Mouse (Mus musculus): ENCODE data around the gene Lama4. TPM values are rescaled to one million over a fixed set of nuclear protein-coding genes. Genes with fewer than 3 reads are reported as not detected.

The Lama4 gene
- polyA plus RNA-seq, 1 experiment: 2.3 TPM

- H3K36me3 ChIP-seq (ENCODE audit: control insufficient read depth, insufficient read depth, low read length): no peaks in the 10 kb centered on the region
- H3K4me1 ChIP-seq (ENCODE audit: control insufficient read depth, insufficient read depth, low read length): no peaks in the 10 kb centered on the region
- TF ChIP-seq CTCF (IDR thresholded peaks at IDR 0.05; ENCODE audit: control insufficient read depth, insufficient read depth, insufficient replicate concordance, low read depth, low read length): no peak
- no peak for TF ChIP-seq POLR2A (IDR thresholded peaks at IDR 0.05; ENCODE audit: control insufficient read depth, low read depth, low read length)
- H3K27ac ChIP-seq (ENCODE audit: control insufficient read depth, insufficient read depth, low read depth, low read length): no peak overlapping the region
- no peaks in the 10 kb centered on the region for H3K27me3 ChIP-seq (ENCODE audit: control insufficient read depth, insufficient read depth, low read length)
- no peak overlapping the region for H3K4me3 ChIP-seq (ENCODE audit: control insufficient read depth, low read depth, low read length)
These were observed 30.6 kb downstream of the Lama4 start for GRCm38 (mm10) chr10:38995896-38996295.

GRCm38 (mm10) chr10:39000951-39001350 is 35.6 kb downstream of the Lama4 start:
- no peak overlapping the region for H3K27ac ChIP-seq (ENCODE audit: control insufficient read depth, insufficient read depth, low read depth, low read length)
- TF ChIP-seq CTCF (IDR thresholded peaks at IDR 0.05; ENCODE audit: control insufficient read depth, insufficient read depth, insufficient replicate concordance, low read depth, low read length) (no peak), POLR2A (IDR thresholded peaks at IDR 0.05; ENCODE audit: control insufficient read depth, low read depth, low read length) (no peak)
- no peaks in the 10 kb centered on the region for H3K27me3 ChIP-seq (ENCODE audit: control insufficient read depth, insufficient read depth, low read length)
- H3K4me3 ChIP-seq (ENCODE audit: control insufficient read depth, low read depth, low read length): no peak overlapping the region
- H3K4me1 ChIP-seq (ENCODE audit: control insufficient read depth, insufficient read depth, low read length): no peaks in the 10 kb centered on the region
- H3K36me3 ChIP-seq (ENCODE audit: control insufficient read depth, insufficient read depth, low read length): no peaks in the 10 kb centered on the region

- Histone ChIP-seq H3K27ac (ENCODE audit: control insufficient read depth, insufficient read depth, low read depth, low read length) (no peak overlapping the region), H3K4me1 (ENCODE audit: control insufficient read depth, insufficient read depth, low read length) (no peaks in the 10 kb centered on the region), H3K27me3 (ENCODE audit: control insufficient read depth, insufficient read depth, low read length) (no peaks in the 10 kb centered on the region), H3K36me3 (ENCODE audit: control insufficient read depth, insufficient read depth, low read length) (no peaks in the 10 kb centered on the region), H3K4me3 (ENCODE audit: control insufficient read depth, low read depth, low read length) (no peak overlapping the region)
- TF ChIP-seq CTCF (IDR thresholded peaks at IDR 0.05; ENCODE audit: control insufficient read depth, insufficient read depth, insufficient replicate concordance, low read depth, low read length) (peak; percentile 16; the same call in 1 of the 2 replicates), POLR2A (IDR thresholded peaks at IDR 0.05; ENCODE audit: control insufficient read depth, low read depth, low read length) (no peak)
These were observed 37.2 kb downstream of the Lama4 start for GRCm38 (mm10) chr10:39002521-39002920.

- Histone ChIP-seq H3K27ac (ENCODE audit: control insufficient read depth, insufficient read depth, low read depth, low read length) (no peak overlapping the region), H3K27me3 (ENCODE audit: control insufficient read depth, insufficient read depth, low read length) (no peaks in the 10 kb centered on the region), H3K4me3 (ENCODE audit: control insufficient read depth, low read depth, low read length) (no peak overlapping the region), H3K4me1 (ENCODE audit: control insufficient read depth, insufficient read depth, low read length) (no peaks in the 10 kb centered on the region), H3K36me3 (ENCODE audit: control insufficient read depth, insufficient read depth, low read length) (no peaks in the 10 kb centered on the region)
- TF ChIP-seq CTCF (IDR thresholded peaks at IDR 0.05; ENCODE audit: control insufficient read depth, insufficient read depth, insufficient replicate concordance, low read depth, low read length) (no peak), POLR2A (IDR thresholded peaks at IDR 0.05; ENCODE audit: control insufficient read depth, low read depth, low read length) (no peak)
These were observed 38.2 kb downstream of the Lama4 start for GRCm38 (mm10) chr10:39003520-39003919.

GRCm38 (mm10) chr10:39005494-39005893 is 40.2 kb downstream of the Lama4 start:
- H3K4me1 ChIP-seq (ENCODE audit: control insufficient read depth, insufficient read depth, low read length): no peaks in the 10 kb centered on the region
- TF ChIP-seq POLR2A (IDR thresholded peaks at IDR 0.05; ENCODE audit: control insufficient read depth, low read depth, low read length) (no peak), CTCF (IDR thresholded peaks at IDR 0.05; ENCODE audit: control insufficient read depth, insufficient read depth, insufficient replicate concordance, low read depth, low read length) (no peak)
- H3K27me3 ChIP-seq (ENCODE audit: control insufficient read depth, insufficient read depth, low read length): no peaks in the 10 kb centered on the region
- no peak overlapping the region for H3K4me3 ChIP-seq (ENCODE audit: control insufficient read depth, low read depth, low read length)
- H3K36me3 ChIP-seq (ENCODE audit: control insufficient read depth, insufficient read depth, low read length): no peaks in the 10 kb centered on the region
- H3K27ac ChIP-seq (ENCODE audit: control insufficient read depth, insufficient read depth, low read depth, low read length): no peak overlapping the region

GRCm38 (mm10) chr10:39006433-39007105 is 41.3 kb downstream of the Lama4 start:
- TF ChIP-seq POLR2A (IDR thresholded peaks at IDR 0.05; ENCODE audit: control insufficient read depth, low read depth, low read length) (no peak), CTCF (IDR thresholded peaks at IDR 0.05; ENCODE audit: control insufficient read depth, insufficient read depth, insufficient replicate concordance, low read depth, low read length) (no peak)
- Histone ChIP-seq H3K27me3 (ENCODE audit: control insufficient read depth, insufficient read depth, low read length) (no peaks in the 10 kb centered on the region), H3K27ac (ENCODE audit: control insufficient read depth, insufficient read depth, low read depth, low read length) (no peak overlapping the region), H3K4me3 (ENCODE audit: control insufficient read depth, low read depth, low read length) (no peak overlapping the region), H3K36me3 (ENCODE audit: control insufficient read depth, insufficient read depth, low read length) (no peaks in the 10 kb centered on the region), H3K4me1 (ENCODE audit: control insufficient read depth, insufficient read depth, low read length) (no peaks in the 10 kb centered on the region)

- TF ChIP-seq POLR2A (IDR thresholded peaks at IDR 0.05; ENCODE audit: control insufficient read depth, low read depth, low read length): no peak
- no peak for TF ChIP-seq CTCF (IDR thresholded peaks at IDR 0.05; ENCODE audit: control insufficient read depth, insufficient read depth, insufficient replicate concordance, low read depth, low read length)
- Histone ChIP-seq H3K27ac (ENCODE audit: control insufficient read depth, insufficient read depth, low read depth, low read length) (no peak overlapping the region), H3K4me1 (ENCODE audit: control insufficient read depth, insufficient read depth, low read length) (no peaks in the 10 kb centered on the region), H3K27me3 (ENCODE audit: control insufficient read depth, insufficient read depth, low read length) (no peaks in the 10 kb centered on the region), H3K36me3 (ENCODE audit: control insufficient read depth, insufficient read depth, low read length) (no peaks in the 10 kb centered on the region), H3K4me3 (ENCODE audit: control insufficient read depth, low read depth, low read length) (no peak overlapping the region)
These were observed 49.5 kb downstream of the Lama4 start for GRCm38 (mm10) chr10:39014836-39015235.

Data from testis, adult 2 months (tissue).